Mouse (Mus musculus) hindbrain, embryonic 14.5 days (tissue): ENCODE data around the gene Cep170. TPM values are rescaled to one million over a fixed set of nuclear protein-coding genes. Genes with fewer than 3 reads are reported as not detected.
A peak's percentile ranks its signal among the peaks of the same experiment; 100 is the strongest.

ENCODE experiments used
- ATAC-seq: fragments of 200-750 bp; cut with Nextera tagmentation; 2 replicates; pipeline ENCODE4 v1.8.0; 2017; ENCODE audit warnings: moderate number of reproducible peaks, mild to moderate bottlenecking, moderate TSS enrichment, moderate library complexity; ENCODE audit not compliant: low FRiP score
- DNase-seq: peaks from one replicate; pipeline ENCODE4 v3.0.0-alpha.2; 2015; ENCODE audit warnings: low spot score
- H3K27ac ChIP-seq: fragments of 300-500 bp; sonication (generic); 2 replicates; pipeline ENCODE4 v1.5.1; 2014; ENCODE audit warnings: mild to moderate bottlenecking, moderate library complexity
- H3K27me3 ChIP-seq: fragments of 300-500 bp; sonication (generic); 2 replicates; pipeline ENCODE4 v1.6.1; 2014; ENCODE audit warnings: mild to moderate bottlenecking, low read length, mixed read lengths; ENCODE audit not compliant: control insufficient read depth, insufficient read depth
- H3K36me3 ChIP-seq: fragments of 300-500 bp; sonication (generic); replicated peaks from 2 replicates; pipeline ENCODE4 v1.6.1; 2014; ENCODE audit not compliant: control insufficient read depth, insufficient read depth
- H3K4me1 ChIP-seq: fragments of 300-500 bp; sonication (generic); replicated peaks from 2 replicates; pipeline ENCODE4 v1.6.1; 2014; ENCODE audit warnings: antibody characterized with exemption, low read length, mixed read lengths; ENCODE audit not compliant: control insufficient read depth, insufficient read depth
- H3K4me2 ChIP-seq: fragments of 300-500 bp; sonication (generic); replicated peaks from 2 replicates; pipeline ENCODE4 v1.6.1; 2014; ENCODE audit warnings: mild to moderate bottlenecking, moderate library complexity
- H3K4me3 ChIP-seq: fragments of 300-500 bp; sonication (generic); replicated peaks from 2 replicates; pipeline ENCODE4 v1.5.1; 2014; ENCODE audit warnings: mild to moderate bottlenecking, low read length
- H3K9ac ChIP-seq: fragments of 300-500 bp; sonication (generic); 2 replicates; pipeline ENCODE4 v1.6.1; 2014
- H3K9me3 ChIP-seq: fragments of 300-500 bp; sonication (generic); 2 replicates; pipeline ENCODE4 v1.6.1; 2016; ENCODE audit warnings: low read length; ENCODE audit not compliant: control insufficient read depth
- WGBS: fragments of 180-500 bp; shearing (Covaris S2); extraction: QIAGEN DNeasy Blood & Tissue Kit; methylation state at CpG from one replicate; pipeline ENCODE4 v1.1.7; 2014; 5-methylcytosine and 5-hydroxymethylcytosine counted together
- polyA plus RNA-seq: library from polyadenylated mRNA; unstranded; fragments of >200 nt; fragmentation: Nextera tagmentation; extraction: Ambion mirVana; gene quantifications from 2 replicates; pipeline ENCODE4 v1.2.1, GENCODE M21; 2014

The Cep170 gene
- polyA plus RNA-seq, 1 experiment from 2014 or later, result 136 TPM

DNA sequence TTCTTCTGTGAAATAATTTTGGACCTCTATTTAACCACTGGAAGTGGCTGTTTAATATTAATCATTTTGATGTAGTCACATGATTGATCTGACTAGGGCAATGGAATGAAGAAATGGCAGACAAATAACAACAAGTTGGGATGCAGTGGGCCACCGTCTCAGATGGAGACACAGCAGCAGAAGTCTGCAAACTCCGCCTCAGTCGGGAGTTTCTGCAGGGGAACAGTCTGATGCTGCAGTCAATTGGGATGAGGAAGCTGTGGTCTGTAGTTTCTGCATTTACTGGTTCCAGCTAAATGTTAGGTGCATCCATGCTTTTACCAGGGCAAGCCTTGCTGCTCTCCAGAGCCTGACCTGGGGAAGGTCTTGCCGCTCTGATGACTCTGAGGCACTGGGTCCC lies 2.9 kb upstream of the Cep170 start:
- no peak for DNase-seq
- 85% methylated on average over 4 of the region's 4 CpGs for WGBS

GRCm38 (mm10) chr1:176814591-176815062 lies 760 bp upstream of the Cep170 start, which contains the start of gene Sdccag8:
Gene Sdccag8 (plus strand): TSS chr1:176814660.
- peak; percentile 89 for DNase-seq
- 0% methylated on average over 25 of the region's 25 CpGs for WGBS
- Histone ChIP-seq H3K27ac (peak within 1 kb of the TSS; percentile 100), H3K36me3 (no peaks in the 10 kb centered on the region), H3K9ac (peak within 1 kb of the TSS; percentile 99), H3K4me2 (peak within 1 kb of the TSS; percentile 87), H3K27me3 (no peaks in the 10 kb centered on the region), H3K9me3 (no peaks in the 10 kb centered on the region), H3K4me1 (peaks cover 27% of the 10 kb centered on the region), H3K4me3 (peak within 1 kb of the TSS; percentile 95)
- peak; percentile 94 for ATAC-seq

More for the DNA sequence above, 2.9 kb upstream of the Cep170 start:
- Histone ChIP-seq H3K27me3 (no peaks in the 10 kb centered on the region), H3K27ac (no peak overlapping the region), H3K4me3 (no peak overlapping the region), H3K4me2 (no peak overlapping the region), H3K36me3 (no peaks in the 10 kb centered on the region), H3K4me1 (peaks cover 6% of the 10 kb centered on the region), H3K9me3 (no peaks in the 10 kb centered on the region), H3K9ac (no peak overlapping the region)
- ATAC-seq, result no peak

DNA sequence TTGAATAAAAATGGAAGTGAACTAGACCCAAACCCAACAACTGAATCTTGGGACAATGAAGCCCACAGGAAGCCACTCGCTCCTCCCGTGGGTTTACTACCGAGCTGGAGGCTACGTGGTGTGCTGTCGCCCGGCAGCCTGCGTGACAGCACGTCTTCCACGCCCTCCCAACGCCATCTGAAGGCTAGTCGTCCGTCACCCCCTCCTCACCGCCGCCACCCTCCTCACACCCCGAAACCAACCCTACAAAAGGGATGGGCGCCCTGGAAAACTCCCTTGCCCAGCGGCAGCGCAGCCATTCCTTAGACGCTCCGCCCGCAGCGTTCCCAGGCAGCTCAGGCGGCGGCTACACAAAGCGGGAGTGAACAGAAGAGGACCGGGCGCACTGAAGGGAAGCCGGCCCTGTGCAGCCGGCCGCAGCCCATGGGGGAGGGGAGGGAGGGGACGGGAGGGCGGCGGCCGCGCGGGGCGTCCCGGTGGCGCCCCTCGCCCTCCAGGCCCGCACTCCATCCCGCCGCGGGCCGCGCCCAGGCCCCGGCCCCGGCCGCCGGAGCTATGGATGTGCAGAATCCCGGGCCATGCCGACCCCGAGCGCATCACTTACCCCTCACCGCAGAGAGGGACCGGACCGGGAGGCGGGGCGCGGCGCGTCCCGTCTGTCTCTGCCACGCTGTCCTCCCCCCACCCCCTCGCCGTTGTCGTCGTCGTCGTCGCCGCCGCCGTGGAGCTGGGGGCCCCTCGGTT lies 403 bp downstream of the Cep170 start:
- no peaks in the 10 kb centered on the region for H3K9me3 ChIP-seq
- H3K4me1 ChIP-seq, result peaks cover 36% of the 10 kb centered on the region
- no peaks in the 10 kb centered on the region for H3K27me3 ChIP-seq
- H3K9ac ChIP-seq, result peak overlapping the region; percentile 99
- DNase-seq (peak; percentile 68), ATAC-seq (peak; percentile 68)
- H3K4me2 ChIP-seq, result peak overlapping the region; percentile 87
- no peaks in the 10 kb centered on the region for H3K36me3 ChIP-seq
- peak overlapping the region; percentile 100 for H3K27ac ChIP-seq
- H3K4me3 ChIP-seq, result peak overlapping the region; percentile 95
- WGBS, result under 1% methylated on average over 68 of the region's 75 CpGs

DNA sequence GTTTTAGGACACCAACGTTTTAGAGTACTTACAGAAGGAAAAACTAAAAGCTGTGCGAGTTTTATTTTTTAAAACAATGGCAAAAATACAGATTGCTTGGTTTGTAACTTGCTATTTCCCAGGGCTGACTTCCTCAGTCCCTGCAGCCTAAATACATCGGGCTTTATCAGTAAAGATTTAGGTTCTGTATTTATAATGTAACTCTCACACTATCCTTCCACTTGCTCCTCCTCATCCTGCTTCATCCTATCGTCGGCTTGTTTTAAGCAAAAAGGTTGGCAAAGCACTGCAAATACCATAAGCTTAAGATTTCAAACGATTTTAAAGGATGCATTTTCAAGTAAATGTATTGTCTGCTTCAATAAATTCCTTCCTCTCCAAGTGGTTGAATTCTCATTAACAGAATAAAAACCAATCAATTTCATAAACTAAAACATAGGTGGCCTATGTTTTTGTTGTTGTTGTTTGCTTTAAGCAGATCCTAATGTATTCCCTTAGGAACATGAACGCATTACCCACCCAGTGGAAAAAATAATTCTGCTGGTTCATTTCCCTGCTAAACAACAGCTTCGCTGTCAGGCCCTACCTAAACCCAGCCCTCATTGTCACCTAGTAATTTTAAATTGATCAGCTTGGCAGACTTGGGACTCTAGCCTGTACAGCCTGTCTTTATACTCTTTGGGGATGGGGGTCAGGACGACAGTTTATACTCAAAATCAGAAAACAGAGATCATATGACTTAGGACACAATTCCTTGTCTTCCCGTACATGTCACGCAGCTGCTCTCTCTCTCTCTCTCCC lies 1.2 kb downstream of the Cep170 start:
- Histone ChIP-seq H3K27ac (peak overlapping the region; percentile 100), H3K4me3 (peak overlapping the region; percentile 95), H3K9me3 (no peaks in the 10 kb centered on the region), H3K4me1 (peaks cover 41% of the 10 kb centered on the region), H3K9ac (peak overlapping the region; percentile 99), H3K27me3 (no peaks in the 10 kb centered on the region), H3K4me2 (peak overlapping the region; percentile 87), H3K36me3 (no peaks in the 10 kb centered on the region)
- 17% methylated on average over 11 of the region's 11 CpGs for WGBS
- DNase-seq (no peak), ATAC-seq (no peak)

GRCm38 (mm10) chr1:176811892-176812291 lies 2.0 kb downstream of the Cep170 start:
- no peak for ATAC-seq
- H3K4me1 ChIP-seq, result peaks cover 46% of the 10 kb centered on the region

DNA sequence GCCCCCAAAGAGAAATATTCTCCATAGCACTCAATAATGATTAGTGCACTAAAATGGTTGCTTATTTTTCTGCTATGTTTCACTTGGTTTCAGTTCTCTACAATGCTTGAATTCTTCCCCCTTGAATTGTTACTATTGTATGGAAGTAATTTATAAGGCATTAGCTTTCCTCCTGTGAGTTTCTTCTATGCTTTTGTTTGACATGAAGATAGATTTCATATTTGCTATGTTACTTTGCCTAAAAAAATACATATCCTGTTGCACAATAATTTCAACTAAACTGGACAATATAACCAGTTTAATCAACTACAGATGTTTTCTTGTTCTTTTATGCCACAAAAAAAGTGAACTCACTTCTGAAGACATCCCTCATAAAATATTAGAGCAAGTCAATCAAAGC lies 3.7 kb downstream of the Cep170 start:
- no peaks in the 10 kb centered on the region for H3K27me3 ChIP-seq
- H3K4me3 ChIP-seq, result no peak overlapping the region
- DNase-seq, result no peak
- H3K9ac ChIP-seq, result no peak overlapping the region
- no peak for ATAC-seq
- H3K4me1 ChIP-seq, result peaks cover 50% of the 10 kb centered on the region
- H3K4me2 ChIP-seq, result peak overlapping the region; percentile 15; the same call in 1 of the 2 replicates
- no peak overlapping the region for H3K27ac ChIP-seq
- H3K9me3 ChIP-seq, result no peaks in the 10 kb centered on the region
- H3K36me3 ChIP-seq, result no peaks in the 10 kb centered on the region

More at GRCm38 (mm10) chr1:176811892-176812291, 2.0 kb downstream of the Cep170 start:
- Histone ChIP-seq H3K27me3 (no peaks in the 10 kb centered on the region), H3K4me2 (peak overlapping the region; percentile 87), H3K27ac (peak overlapping the region; percentile 100), H3K9me3 (no peaks in the 10 kb centered on the region), H3K9ac (peak overlapping the region; percentile 99), H3K36me3 (no peaks in the 10 kb centered on the region), H3K4me3 (peak overlapping the region; percentile 95)
- 71% methylated on average over 3 of the region's 3 CpGs for WGBS
- no peak for DNase-seq

DNA sequence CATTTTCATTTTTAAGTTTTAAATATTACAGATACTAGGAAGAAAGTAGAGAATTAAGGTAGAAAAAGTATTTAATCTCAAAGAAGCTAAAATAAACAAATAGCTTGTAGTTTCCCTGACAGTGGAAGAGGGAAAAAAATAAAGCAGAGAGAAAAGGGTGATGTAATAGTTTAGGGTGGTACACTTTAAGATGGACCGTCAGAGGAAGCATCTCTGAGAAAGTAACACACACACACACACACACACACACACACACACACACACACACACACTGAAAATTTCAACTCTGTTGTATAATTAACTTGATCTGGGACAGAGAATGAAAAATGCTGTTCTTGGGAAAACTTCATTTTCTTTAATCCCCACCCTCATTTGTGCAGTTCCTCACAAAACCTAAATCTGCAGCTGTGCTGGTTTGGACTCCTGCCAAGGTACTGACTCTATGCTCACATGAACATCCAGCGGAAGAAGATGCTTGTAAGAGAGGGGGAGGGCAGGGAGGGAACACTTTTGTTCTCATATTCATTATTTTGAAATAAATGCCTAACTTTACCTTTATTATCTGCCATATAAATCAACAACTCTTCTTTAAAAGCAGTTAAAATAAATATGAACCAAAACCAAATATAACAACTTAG lies 13.0 kb downstream of the Cep170 start:
- Histone ChIP-seq H3K4me2 (no peak overlapping the region), H3K36me3 (no peaks in the 10 kb centered on the region), H3K9ac (no peak overlapping the region), H3K27me3 (no peaks in the 10 kb centered on the region), H3K4me3 (no peak overlapping the region), H3K4me1 (peaks cover 13% of the 10 kb centered on the region), H3K27ac (no peak overlapping the region), H3K9me3 (no peaks in the 10 kb centered on the region)
- DNase-seq (peak; percentile 72), ATAC-seq (no peak)
- 17% methylated on average over 2 of the region's 2 CpGs for WGBS

DNA sequence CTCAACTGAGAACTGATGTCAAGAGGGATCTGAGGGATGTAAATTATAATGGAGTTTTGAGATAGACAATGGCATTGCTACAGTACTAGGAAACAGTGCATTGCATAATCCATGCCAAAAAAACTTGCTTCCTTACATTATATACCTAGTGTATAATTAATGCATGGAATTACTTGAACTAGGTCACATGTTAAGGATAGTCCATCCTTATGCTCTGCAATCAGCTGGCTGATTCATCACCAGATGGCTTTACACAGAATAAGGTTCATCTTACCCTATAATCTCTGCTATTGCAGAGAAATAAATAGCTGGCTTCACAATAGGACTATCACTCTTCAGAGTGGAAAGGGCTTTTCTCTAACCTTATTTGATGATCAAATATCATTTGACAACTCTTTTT lies 15.2 kb downstream of the Cep170 start:
- H3K27me3 ChIP-seq, result no peaks in the 10 kb centered on the region
- H3K36me3 ChIP-seq, result no peaks in the 10 kb centered on the region
- no peak overlapping the region for H3K27ac ChIP-seq
- ATAC-seq (no peak), DNase-seq (no peak)
- no peak overlapping the region for H3K9ac ChIP-seq
- no peak overlapping the region for H3K4me2 ChIP-seq
- H3K4me1 ChIP-seq, result peaks cover 13% of the 10 kb centered on the region
- no peaks in the 10 kb centered on the region for H3K9me3 ChIP-seq
- no peak overlapping the region for H3K4me3 ChIP-seq

DNA sequence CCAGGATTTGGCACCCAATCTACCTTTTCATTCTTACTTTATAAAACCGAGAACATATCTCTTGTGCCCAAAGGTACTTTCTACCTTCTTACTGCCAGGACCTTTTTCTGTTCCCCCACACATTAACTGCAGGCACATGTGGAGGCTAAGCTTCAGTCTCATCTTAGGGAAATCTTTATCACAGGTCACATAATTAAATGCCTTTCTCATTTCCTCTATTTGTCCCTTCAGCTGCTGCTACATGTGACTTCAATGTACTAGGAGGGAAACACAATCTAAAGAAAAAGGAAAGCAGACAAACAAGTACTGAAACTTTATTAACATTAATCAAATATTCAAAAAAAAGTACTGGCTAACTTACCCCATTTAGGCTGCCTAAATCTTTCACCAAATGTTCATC lies 21.7 kb downstream of the Cep170 start:
- no peak overlapping the region for H3K9ac ChIP-seq
- H3K9me3 ChIP-seq, result no peaks in the 10 kb centered on the region
- peaks cover 41% of the 10 kb centered on the region for H3K36me3 ChIP-seq
- H3K27me3 ChIP-seq, result no peaks in the 10 kb centered on the region
- no peaks in the 10 kb centered on the region; the same call in 1 of the 2 replicates for H3K4me1 ChIP-seq
- no peak for DNase-seq
- WGBS, result 94% methylated on average over 1 of the region's 1 CpGs
- H3K4me2 ChIP-seq, result no peak overlapping the region
- ATAC-seq, result no peak
- H3K4me3 ChIP-seq, result no peak overlapping the region
- no peak overlapping the region for H3K27ac ChIP-seq
